Mouse (Mus musculus) left cerebral cortex, postnatal 14 days (tissue): ENCODE measurements around the gene Unc5cl. TPM values are rescaled to one million over a fixed set of nuclear protein-coding genes. Genes with fewer than 3 reads are reported as not detected.

Experiments
- DNase-seq, 2 experiments: peaks; one replicate each; pipeline ENCODE4 v3.0.0; 2021 to 2022; ENCODE audit warnings: low spot score in 2 of 2, mixed read lengths in 1 of 2
- intact Hi-C: fragments of 180-260 bp; cut with DNase I; formaldehyde crosslinking; loops from one replicate; pipeline ENCODE4 v1.15.1; 2025
- total RNA-seq, 2 experiments: library from RNA; stranded (reverse); gene quantifications; 2 replicates each; pipeline ENCODE4 v1.2.3; 2021

Gene Unc5cl
- total RNA-seq, 2 experiments from 2014 or later, result 0.34 TPM; not detected in 1

DNA sequence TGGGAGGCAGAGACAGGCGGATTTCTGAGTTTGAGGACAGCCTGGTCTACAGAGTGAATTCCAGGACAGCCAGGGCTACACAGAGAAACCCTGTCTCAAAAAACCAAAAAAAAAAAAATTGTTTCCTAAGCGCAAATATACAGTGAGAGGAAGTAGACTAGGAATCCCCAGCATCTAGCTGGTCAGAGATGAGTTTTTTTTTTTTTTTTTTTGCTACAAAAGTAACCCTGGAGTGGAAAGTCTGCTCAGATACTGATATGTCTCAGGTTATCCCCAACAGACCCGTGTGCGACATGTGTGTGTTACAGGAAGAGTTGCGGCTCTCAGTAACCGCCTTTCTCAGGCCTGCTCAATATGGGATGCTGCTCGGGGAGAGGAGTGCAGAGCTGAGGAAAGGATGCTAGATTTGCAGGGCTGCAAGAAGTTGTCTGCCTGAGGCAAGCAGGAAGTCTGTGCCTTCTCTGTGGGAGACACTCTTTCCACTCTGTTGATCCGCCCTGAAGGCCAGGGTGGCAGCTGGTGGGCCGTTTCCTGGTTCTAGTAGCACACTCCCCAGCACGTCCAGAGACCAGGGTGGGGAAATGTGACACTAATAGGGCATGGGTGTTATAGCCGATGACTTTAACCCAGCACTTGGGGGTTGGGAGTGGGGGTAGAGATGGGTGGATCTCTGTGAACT lies 26.7 kb upstream of the Unc5cl start:
- no peak for DNase-seq
- intact Hi-C loops, result no loop called here

DNA sequence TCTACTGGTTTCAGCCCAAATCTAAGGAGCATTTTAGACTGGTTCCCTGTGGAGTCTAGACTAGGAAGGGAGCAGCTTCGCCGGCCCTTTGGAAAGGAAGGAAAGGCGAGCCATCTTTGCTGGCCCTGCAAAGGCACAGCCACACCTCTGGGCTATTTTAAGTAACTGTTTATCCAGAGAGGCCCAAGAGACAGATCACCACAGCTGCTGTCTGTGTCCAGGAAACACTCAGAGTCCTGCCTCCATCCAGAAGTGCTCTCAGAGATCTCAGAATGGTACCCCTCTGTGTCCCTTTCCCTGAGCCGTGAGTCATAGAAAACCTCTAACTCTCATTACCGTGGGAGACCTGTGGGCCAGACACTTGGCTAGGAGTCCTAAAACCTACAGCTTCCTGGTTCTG lies 24.3 kb upstream of the Unc5cl start:
- DNase-seq, result no peak
- intact Hi-C loops, result no loop called here

DNA sequence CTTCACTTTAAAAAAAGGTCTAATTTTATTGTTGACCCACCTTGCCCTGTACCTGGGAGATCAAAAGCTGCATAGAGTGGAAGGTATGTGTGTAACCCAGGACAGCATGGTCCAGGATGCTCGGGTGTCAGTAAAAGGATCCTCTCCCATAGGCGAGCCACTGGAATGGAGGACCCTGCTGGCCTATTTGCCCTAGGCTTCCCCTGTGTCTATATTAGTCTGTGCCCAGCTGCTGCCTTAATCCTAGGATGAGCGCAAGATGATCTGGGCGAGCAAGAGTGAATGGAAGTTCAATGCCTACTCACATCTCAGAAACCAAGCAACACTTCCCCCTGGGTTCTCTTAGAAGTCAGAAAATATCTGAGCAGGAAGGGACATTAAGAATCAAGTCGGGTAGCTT lies 23.6 kb upstream of the Unc5cl start:
- intact Hi-C loops, result no loop called here
- no peak for DNase-seq

DNA sequence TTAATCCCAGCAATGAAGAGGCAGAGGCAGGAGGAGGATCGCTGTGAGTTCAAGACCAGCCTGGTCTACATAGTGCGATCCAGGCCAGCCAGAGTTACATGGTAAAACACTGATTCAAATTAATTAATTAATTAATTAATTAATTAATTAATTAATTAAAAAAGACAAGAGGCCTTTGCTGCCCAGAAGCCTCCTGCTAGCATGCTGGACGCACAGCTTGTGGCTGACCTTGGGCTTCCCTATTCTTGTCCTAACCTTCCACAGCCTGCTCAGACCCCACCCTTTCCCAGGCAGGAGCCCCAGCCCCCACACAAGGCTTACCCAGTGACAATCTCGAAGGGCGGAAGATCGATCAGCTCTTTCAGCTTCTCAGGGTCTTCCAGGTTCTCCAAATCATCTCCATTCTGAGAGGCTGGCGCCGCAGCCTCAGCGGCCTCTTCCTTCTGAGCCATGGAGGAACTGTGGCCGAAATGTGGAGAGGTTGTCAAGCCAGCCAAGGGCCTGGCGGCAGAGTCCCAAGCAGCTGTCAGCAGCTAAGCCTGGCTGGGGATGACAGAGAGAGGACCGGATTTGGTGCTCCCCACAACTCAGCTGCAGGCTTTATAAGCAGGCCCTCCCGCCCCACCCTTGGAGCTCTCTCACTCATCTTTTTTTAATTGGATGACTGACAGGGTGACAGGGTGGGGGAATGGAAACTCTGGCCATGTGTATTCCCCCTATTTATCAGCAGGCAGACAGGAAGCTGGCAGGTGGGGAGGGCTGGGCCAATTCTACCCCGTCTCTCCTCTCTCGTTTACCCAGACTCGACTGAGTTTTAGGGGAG lies 22.3 kb upstream of the Unc5cl start, which contains the start of gene Apobec2:
Apobec2 (minus strand) TSS at position 773 of the 823 bp plus-strand sequence.
- intact Hi-C loops, result no loop called here
- no peak for DNase-seq

DNA sequence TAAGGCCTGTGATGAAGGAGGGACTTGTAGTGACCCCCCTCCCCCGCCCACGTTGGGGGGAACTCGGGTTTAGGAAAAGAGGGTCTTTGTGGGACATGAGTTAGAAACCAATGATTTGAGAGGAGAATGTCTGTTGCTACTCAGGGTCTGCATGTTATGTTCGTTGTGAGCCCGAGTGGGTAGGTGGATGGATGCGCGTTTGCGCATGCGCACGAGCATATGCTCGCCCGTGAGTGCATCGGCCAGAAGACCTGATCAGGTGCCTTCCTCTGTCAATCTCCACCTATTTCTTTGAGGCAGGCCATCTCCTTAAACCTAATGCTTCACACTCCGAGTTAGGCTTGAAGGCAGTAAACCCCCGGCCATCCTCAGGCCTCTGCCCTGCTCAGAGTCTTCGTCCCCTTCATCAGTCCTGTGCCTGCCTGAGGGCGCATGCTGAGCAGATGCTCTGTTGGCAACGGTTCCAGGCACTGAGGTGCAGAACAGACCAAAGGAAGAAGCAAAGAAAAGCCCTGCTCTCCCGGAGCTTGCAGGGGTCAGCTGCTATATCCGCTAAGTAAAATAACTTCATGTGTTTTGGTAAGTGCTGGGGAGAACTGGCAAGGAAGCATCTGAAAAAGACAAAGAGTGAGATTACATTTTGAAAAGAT lies 21.6 kb upstream of the Unc5cl start:
- intact Hi-C loops, result no loop called here
- DNase-seq, result no peak

DNA sequence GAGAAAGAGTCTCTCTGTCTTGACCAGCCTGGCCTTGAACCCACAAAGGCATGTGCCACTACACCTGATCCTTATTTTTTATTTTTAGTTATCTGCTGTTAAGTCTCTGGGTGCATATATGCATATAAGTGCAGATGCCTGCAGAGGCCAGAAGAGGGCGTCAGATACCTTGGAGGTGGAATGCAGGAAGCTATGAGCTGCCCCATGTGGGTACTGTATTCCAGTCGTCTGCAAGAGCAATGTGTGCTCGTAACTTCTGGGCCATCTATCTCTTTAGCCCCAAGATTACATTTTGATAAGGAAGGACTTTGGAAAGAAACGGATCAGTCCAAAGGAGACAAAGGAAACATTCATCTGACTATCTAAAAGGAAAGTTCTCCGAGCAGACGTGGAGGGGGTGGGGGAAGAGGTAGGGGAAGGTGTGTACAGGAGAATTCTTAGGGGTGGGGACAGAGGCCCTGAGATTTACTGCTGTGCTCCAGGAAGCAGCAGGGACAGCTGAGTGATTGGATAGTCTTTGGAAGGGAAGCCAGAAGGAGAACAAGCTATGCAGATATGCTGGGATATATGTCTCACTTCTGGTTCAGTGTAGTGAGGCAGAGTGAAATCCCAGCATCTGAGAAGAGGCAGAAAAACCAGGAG lies 20.9 kb upstream of the Unc5cl start:
- intact Hi-C loops, result no loop called here
- DNase-seq, result no peak

DNA sequence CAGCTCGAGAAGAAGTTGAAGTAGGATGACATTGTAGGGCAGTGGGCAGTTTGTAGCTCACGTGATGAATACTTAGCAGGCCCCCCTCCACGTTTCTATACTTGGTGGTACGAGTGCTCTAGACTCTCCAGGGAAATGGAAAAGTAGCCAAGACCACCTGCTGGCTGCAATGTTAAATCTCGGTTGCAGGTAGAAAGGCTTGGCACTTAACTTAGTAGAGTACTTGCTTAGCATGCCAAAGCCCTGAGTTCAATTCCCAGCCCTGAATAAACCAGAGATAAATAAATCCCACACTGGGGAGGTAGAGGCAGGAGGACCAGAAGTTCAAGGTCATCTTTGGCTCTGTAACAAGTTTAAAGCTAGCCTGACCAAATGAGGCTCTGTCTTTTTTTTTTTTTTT lies 20.2 kb upstream of the Unc5cl start:
- DNase-seq, result no peak
- intact Hi-C loops, result no loop called here

DNA sequence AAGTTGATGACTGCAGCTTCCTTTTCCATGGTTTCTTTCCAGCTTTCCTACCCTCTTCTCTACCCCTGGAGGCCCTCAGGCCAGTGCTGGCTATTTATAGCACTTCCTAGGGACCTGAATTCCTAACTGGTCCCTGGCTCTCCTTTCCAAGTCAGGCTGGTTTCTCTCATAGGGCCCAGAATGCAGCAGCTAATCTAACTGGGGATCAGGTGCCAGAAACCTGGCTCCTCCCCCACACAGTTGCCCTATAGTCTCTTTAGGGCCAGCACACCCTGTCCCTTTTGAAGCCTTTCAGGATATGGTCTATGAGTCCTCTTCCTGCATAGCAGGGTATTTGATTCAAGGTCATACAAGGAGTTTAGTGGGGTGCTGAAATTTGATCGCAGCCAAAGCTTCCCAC lies 18.2 kb upstream of the Unc5cl start:
- DNase-seq, result no peak
- intact Hi-C loops, result no loop called here

DNA sequence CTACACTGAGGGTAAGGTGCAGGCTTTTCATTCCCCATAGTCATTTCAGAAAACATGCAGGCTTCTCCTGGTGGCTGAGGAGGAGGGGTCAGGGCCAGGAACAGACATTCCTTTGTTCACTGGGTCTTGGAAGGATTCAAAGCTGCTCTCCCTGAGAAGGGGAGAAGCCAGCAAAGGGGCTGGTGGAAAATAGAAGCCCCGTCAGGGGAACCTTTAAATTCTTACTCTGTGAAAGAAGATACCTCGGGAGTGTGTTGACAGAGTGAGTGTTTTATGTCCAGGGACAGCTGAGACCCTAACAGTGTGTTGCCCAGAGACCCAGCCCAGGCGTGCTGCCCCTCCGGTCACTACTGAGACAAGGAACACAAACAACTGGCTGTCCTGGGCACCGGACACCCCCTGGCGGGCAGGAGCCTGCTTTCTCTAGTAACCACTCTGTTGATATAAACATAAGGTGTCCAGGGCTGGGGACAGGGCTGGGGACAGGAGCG lies 17.2 kb upstream of the Unc5cl start:
- intact Hi-C loops, result no loop called here
- no peak for DNase-seq

DNA sequence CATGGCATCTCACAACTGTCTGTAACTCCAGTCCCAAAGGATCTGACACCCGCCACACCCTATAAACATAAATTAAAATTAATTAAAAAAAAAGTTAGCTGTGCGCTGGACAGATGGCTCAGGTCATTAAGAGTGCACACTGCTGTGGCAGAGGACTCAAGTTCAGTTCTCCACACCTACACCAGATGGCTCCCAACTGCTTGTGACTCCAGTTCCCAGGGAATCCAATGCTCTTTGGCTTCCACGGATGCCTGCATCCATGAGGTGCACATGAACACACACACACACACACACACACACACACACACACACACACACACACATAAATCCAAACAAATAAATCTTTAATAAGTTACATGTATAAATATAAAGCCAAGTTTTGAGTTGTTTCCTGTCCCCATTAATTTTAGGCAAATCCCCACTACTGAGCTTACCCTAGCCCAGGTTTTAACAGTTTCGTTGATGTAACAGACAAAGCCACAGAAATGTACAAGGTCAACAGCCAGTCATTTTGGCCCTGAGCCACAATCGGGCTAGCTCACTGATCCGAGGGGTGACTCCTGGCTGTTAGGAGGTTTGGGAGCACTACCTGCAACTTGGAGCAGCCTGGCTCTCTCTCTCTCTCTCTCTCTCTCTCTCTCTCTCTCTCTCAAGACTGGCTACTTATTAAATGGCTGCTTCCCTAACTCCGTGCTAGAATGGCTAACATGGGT lies 11.8 kb upstream of the Unc5cl start:
- intact Hi-C loops, result no loop called here

DNA sequence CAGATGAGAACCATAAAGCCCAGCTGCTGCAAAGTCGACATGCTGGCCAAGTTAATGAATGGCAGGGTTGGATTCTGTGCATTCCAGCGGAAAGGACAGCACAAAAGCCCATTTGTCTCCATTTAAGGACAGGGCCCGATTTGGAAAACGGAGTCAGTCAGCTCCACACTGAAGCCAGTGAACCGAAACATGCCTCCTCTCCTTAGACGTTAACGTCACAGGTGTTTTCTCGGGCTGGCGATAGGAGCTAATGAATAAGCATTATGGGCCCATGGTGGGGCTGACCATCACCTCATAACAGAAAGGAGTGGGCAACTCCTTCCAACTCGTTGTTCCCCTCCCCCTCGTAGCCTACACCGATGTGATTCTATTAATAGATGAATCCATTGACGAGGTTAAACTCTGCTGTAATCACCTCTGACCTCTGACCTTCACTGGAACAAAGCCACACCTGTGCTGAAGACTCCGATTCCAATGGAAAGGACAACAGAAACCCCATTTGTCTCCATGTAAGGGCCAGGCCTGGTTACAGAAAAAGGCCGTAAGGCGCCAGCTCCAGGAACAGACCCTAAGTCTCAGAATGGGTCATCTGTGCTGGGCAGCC lies 11.1 kb upstream of the Unc5cl start:
- intact Hi-C loops, result no loop called here
- DNase-seq, result no peak

More for the DNA sequence above, 11.8 kb upstream of the Unc5cl start:
- DNase-seq, result no peak

DNA sequence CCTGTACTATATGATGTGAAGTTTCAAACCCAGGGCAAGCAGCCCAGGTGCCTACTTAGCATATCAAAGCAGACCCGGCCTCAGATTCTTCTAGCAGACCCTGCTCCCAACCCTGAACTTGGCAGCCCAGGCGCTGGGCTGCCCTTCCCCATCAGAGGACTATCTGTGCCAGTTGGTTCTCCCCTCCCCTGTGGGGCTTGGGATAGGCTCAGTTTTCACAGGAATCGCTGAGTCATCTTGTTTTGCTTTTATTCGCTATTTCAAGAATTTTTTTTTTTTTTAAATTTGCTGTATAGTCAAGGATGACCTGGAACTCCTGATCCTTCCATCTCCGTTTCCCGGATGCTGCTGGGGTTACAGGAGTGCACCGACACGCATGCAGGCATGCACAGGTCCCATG lies 7.0 kb upstream of the Unc5cl start:
- no peak for DNase-seq
- intact Hi-C loops, result no loop called here

DNA sequence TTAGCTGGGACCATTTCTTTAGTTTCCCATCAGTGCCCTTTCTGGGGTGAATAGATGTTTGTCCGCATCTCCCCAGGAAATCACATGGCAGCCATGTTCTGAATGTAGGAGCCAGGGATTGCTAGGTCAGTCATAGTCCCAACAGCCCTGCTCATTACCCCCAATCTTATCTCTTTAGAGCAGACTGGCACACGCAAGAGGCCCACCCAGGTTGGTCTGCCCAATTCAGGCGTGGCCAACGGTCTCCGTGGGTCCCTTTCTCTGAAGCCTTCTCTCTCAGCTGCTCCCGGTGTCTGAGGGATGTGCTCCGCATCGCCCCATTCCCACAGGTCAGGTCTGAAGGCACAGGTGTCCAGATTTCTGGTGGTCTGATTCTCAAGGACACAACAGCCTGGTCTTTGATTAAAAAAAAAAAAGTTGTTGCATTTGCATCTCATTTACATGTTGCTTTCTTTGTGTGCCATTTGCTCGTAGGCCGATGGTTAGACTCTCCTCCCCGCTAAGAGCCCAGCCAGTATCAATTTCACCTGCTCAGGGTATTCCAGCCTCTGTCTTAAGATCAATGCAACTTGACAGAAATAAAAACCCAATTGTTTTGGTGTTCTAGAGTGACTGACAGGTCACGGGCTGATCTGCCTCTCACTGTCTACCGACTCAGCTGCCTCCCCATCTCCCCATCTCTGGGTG lies 3.9 kb upstream of the Unc5cl start:
- no peak for DNase-seq
- intact Hi-C loops, result no loop called here

DNA sequence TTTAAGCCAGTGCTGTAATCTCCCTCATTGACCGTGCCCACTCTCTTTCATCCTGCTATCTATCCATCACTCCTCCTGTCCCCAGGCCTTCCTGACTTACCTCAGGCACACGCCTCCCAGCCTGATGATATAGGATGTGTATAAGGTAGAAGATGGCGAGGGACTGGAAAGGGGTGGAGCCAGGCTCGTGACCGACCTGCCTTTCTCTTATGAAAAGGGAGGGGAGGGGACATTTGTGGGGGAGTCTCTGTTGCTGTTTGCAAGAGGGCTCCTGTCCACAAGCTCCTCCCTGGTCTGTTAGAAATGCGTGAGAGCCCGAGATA lies 3.4 kb upstream of the Unc5cl start, which contains the start of gene Tspo2:
Tspo2 (minus strand) TSS at position 170 of the 323 bp plus-strand sequence.
- no peak for DNase-seq
- intact Hi-C loops, result no loop called here

DNA sequence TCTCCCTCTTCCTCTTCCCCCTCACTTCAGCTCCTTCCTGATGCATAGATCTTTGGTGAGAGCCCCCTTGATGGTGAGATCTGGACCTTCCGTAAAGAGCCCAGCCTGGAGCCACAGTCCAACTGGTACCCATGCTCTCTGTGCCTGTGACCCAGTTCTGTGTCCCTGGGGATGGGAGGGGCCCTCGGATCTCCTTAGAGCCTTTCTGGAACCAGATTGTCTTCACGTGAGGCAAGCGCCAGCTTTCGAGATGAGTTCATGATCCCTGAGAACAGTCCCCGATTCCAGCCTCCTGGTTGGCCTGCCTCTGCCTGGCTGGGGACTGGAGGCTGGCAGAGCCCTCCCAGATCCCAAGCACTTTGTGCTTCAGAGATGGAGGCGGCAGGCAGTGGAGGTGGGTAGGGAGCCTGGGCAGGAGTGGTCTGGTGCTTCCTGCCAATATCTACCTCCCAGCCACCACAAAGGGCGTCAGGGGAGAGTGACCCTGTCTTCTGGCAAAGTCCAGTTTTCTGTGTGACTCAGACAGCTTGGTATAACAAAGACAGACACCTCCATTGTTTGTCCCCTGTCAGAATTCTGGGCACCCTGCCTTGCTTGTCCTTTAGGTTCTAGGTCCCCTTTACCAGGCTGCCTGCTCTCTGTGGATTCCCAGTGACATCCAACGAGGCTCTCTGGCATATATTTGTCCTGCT lies 2.8 kb upstream of the Unc5cl start:
- DNase-seq, result no peak
- intact Hi-C loops, result no loop called here

DNA sequence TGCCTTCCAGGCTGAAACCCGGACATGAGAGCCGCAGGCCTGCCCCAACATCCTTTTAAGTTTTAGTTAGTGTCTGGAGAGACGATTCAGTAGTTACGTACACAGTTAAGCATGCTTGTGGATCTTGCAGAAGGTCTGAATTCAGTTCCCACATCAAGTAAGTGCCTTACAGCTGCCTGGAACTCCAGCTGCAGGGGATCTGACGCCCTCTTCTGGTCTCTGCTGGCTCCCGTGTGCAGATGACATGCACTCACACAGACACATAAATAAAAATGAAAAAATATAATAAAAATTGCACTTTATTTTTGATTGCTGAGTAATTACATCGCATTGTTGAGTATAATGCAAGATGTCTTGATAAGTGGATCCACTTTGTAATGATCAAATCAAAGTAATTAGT lies 1.2 kb upstream of the Unc5cl start:
- intact Hi-C loops, result no loop called here
- DNase-seq, result no peak

DNA sequence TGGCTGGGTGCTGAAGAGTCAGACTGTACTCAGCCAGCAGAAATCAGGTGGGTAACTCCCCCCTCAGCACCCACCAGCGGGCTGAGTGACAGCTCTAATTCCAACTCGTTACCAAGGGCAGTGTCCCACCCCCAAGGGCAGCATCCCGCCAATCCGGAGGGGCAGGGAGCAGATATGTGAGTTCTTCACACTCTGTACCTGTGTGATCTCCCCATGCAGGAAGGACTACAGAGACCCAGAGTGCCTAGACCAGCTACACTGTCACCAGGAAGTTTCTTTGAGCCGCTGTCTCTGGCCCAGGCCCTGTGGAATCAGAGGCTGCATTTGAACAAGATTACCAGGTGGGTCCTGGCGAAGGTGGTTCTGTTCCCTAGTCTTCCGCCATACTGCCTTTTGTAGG lies 511 bp upstream of the Unc5cl start:
- intact Hi-C loops, result no loop called here
- no peak for DNase-seq

DNA sequence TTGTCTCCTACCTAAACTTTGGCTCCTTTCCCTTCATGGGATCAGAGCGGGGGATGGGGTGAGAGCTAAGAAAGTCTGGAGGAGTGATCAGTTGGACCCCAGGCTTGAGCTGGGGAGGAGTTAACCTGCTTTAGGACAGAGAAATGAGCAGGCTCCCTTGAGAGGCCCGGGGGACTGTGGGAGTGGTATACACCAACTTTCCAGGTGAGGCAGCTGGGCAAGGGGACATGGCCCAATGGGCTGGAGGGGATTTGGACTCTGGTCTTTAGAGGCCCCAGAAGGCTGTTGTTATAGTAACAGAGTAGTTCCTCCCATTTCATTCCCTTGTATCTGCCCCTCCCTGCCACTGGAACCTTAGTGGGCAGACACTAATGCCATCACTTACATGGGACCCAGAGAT lies 1.3 kb downstream of the Unc5cl start:
- intact Hi-C loops, result no loop called here
- no peak for DNase-seq
